Comparison of ENCODE assay signal across 21 mouse cellular contexts in the genomic region with DNA sequence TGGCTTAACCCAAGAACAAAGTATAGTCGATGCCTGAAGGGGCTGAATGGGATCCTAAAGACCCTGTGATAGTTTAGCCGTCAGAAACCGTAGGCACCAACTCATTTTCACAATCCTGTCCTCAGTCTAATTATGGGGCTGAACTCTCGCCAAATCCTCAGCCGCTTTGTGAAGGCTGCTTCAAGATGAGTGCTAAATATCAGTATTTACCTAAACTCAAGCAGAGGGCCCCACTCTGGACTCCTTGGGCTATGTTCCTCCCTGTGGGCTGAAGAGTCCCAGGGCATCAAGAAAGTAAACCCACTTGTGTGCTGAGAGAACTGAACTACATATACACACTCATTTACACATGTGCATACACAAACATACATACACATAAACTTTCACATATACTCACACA. TPM values are rescaled to one million over a fixed set of nuclear protein-coding genes. Genes with fewer than 3 reads are reported as not detected.
"Had no signal": no experiment of that assay in that cellular context is flagged by ENCODE, and none has a peak within 500 bp of the region (broad histone marks: within the 10 kb centered on the region; RNA-seq: fewer than 3 reads in every experiment).

No protein-coding gene starts in this region.

- ATAC-seq: hindbrain, postnatal 0 days; liver, embryonic 12.5 days; midbrain, embryonic 16.5 days had no signal

- H3K4me2 ChIP-seq: limb, embryonic 15.5 days; liver, embryonic 12.5 days; neural tube, embryonic 15.5 days had no signal

- H3K9ac ChIP-seq: limb, embryonic 15.5 days; liver, embryonic 12.5 days; neural tube, embryonic 15.5 days had no signal

- DNase-seq: kidney, adult 11 months; kidney, adult 9 months; kidney, postnatal 36 days; layer of hippocampus, adult 9-11 months; layer of hippocampus, postnatal 36 days; thymus, adult 2 months; thymus, postnatal 36 days had no signal

- H3K4me3 ChIP-seq: limb, embryonic 15.5 days; liver, embryonic 12.5 days; midbrain, embryonic 10.5 days; neural tube, embryonic 15.5 days had no signal

- H3K36me3 ChIP-seq: limb, embryonic 15.5 days; liver, embryonic 12.5 days; midbrain, embryonic 10.5 days; neural tube, embryonic 15.5 days had no signal

- H3K27me3 ChIP-seq: neural tube, embryonic 15.5 days had no signal

- H3K9me3 ChIP-seq: limb, embryonic 15.5 days; liver, embryonic 12.5 days; midbrain, embryonic 10.5 days; neural tube, embryonic 15.5 days had no signal

- H3K27ac ChIP-seq: hindbrain, postnatal 0 days; kidney, postnatal 0 days; limb, embryonic 15.5 days; liver, embryonic 12.5 days; midbrain, embryonic 10.5 days; neural tube, embryonic 15.5 days; stomach, postnatal 0 days had no signal

- H3K4me1 ChIP-seq: limb, embryonic 15.5 days had no signal

RNA-seq across cellular contexts. Expression of gene Zbtb32, which starts 1.9 kb away (rescaled TPM):
- total RNA-seq: hindbrain, postnatal 0 days; layer of hippocampus, adult 18-20 months; layer of hippocampus, postnatal 36 days; left cerebral cortex, adult 8-10 months; left cerebral cortex, postnatal 25 days; megakaryocyte progenitor cell, adult 5-6 weeks had no signal
- polyA plus RNA-seq: limb, embryonic 11.5 days; neural tube, embryonic 11.5 days had no signal
